Mouse (Mus musculus) ES-Bruce4 (cell line): ENCODE results near the gene Kifc3.

Source experiments
- EP300 ChIP-seq: IDR thresholded peaks from 2 replicates; pipeline ENCODE4 v1.6.1; 2011; ENCODE audit warnings: low read depth, low read length; ENCODE audit not compliant: insufficient read depth
- POLR2A ChIP-seq: IDR thresholded peaks from one replicate; pipeline ENCODE4 v1.8.1; 2011; ENCODE audit warnings: low read length; ENCODE audit not compliant: insufficient read depth

DNA sequence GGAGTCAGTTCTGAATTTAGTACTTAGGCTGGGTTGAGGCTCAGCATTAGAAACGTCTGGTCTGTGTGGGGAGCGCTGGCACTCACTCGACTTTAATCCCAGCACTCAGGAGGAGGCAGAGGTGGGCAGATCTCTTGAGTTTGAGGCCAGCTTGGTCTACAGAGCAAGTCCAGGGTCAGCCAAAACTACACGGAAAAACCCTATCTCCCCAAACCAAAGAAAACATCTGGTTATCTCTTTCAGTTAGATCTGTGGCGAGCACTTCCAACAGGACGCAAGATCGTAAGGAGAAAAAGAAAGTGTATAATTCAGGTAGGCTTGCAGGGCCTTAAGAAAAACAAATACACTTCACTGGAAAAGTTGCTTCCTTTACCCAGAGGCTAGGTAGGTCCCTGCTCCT is 20.8 kb downstream of the Kifc3 start:
- TF ChIP-seq EP300 (no peak), POLR2A (no peak)
